Mouse (Mus musculus) small intestine, adult 2 months (tissue): Measurements from ENCODE around the gene Dennd2a.

Source experiments
- CTCF ChIP-seq: fragments of 200-500 bp; IDR thresholded peaks from 2 replicates; pipeline ENCODE4 v1.5.1; 2012; ENCODE audit warnings: low read depth, mild to moderate bottlenecking, control low read depth, inconsistent platforms, low read length, moderate library complexity, mixed read lengths; ENCODE audit not compliant: insufficient replicate concordance, insufficient read length; ENCODE audit errors: extremely low read depth
- POLR2A ChIP-seq: fragments of 200-500 bp; IDR thresholded peaks from 2 replicates; pipeline ENCODE4 v1.6.1; 2012; ENCODE audit warnings: low read depth, mild to moderate bottlenecking, control low read depth, inconsistent platforms, low read length, moderate library complexity

DNA sequence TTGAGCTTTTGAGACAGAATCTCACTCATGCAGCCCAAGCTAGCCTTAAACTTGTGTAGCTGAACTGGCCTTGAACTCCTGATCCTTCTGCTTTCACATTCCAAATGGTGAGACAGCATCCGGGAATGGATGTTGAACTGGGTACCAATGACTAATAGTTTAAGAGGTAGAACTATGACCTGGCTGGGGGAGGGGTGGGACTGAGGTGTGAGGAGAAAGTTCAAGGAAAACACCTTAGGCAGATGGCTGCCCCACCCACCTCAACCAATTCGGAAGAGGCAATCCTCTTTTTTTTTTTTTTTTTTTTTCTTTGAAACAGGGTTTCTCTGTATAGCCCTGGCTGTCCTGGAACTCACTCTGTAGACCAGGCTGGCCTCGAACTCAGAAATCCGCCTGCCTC lies 130.9 kb downstream of the Dennd2a start:
- TF ChIP-seq CTCF: no peak
- no peak for TF ChIP-seq POLR2A
